Mouse (Mus musculus): ENCODE data around the gene Men1.

The Men1 gene

GRCm38 (mm10) chr19:6338716-6339115, 3.9 kb downstream of the Men1 start:
- DNase-seq (ENCODE audit: low spot score in 2 of 2), result no peak

GRCm38 (mm10) chr19:6339191-6339590, 4.4 kb downstream of the Men1 start:
- no peak for DNase-seq (ENCODE audit: low spot score in 2 of 2)

DNA sequence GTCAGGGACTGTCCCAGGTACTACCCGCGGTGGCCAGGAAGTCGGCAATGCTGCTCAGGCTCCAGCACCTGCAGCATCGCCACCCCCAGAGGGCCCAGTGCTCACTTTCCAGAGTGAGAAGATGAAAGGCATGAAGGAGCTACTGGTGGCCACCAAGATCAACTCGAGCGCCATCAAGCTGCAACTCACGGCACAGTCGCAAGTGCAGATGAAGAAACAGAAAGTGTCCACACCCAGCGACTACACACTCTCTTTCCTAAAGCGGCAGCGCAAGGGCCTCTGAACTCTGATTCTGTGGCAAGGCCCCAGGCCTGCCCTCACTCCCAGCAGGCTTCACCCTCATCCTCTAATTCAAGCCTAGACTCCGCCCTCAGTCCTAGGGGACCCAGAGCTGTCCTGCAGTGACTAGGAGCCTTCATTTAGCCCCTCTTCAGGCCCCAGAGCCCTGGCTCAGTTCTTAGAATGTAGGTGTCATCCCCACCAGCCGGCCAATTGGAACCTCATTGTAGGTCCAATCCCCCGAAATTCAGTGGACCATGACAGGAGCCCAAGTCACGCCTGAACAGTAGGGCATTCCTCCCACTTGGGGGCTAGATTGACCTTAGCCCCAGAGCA, 5.2 kb downstream of the Men1 start:
- peak; percentile 56 to 71 for DNase-seq (ENCODE audit: low spot score in 2 of 2)

- DNase-seq (ENCODE audit: low spot score in 2 of 2), result peak; percentile 86
Observed at GRCm38 (mm10) chr19:6340524-6341452, 6.0 kb downstream of the Men1 start, which contains the start of gene Map4k2. Map4k2 (plus strand) TSS chr19:6341135.

- DNase-seq (ENCODE audit: low spot score in 2 of 2), result no peak
Observed at GRCm38 (mm10) chr19:6341453-6342077, 6.8 kb downstream of the Men1 start.

DNA sequence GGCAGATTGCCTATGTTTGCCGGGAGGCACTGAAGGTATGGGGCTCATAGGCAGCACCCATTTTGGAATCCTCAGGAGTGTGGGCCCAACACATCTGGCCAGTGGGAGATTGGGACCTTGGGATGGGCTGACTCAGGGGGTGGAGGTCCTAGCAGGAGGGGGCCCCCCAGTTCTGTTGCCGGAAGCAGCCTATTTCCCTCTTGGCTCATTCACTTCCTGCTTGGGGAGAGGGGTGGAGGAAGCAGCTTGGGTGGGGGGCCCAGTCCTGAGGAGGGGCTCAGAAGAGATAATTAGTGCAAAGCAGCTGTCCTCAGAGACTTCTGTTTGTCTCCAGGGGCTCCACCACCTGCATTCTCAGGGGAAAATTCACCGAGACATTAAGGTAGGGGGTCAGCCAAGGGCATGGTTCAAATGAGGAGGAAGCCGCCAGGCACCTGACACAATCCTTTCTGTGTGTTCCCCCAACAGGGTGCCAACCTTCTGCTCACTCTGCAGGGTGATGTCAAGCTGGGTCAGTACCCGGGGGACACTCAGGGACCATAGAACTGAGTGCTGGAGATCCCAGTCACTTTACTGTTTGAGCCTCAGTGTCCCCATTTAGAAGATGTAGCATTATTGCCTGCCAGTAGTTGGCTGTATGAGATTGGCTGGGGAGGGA, 7.6 kb downstream of the Men1 start:
- DNase-seq (ENCODE audit: low spot score in 2 of 2), result no peak

GRCm38 (mm10) chr19:6343066-6343925, 8.5 kb downstream of the Men1 start:
- no peak for DNase-seq (ENCODE audit: low spot score in 2 of 2)

- no peak for DNase-seq (ENCODE audit: low spot score in 2 of 2)
Observed at GRCm38 (mm10) chr19:6343996-6344395, 9.2 kb downstream of the Men1 start.

- no peak for DNase-seq (ENCODE audit: low spot score in 2 of 2)
Observed at GRCm38 (mm10) chr19:6346023-6346422, 11.2 kb downstream of the Men1 start.

DNA sequence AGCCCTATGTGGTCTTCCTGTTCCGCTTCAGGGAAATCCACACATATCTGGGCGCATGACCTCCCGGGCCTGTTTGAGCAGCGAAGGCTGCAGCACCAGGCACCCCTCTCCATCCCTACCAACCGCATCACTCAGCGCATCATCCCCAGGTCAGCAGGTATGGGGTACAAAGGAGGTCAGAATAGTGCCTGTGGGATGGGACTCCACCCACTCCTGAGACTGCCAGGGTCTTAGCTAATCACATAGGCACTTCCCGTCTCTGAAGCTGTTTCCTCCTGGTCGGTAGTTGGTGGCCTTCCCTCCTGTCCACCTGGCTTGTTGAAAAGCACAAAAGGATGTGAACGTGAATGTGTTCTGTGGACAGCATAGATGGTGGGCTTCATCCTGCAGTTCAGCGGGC, 11.9 kb downstream of the Men1 start:
- DNase-seq (ENCODE audit: low spot score in 2 of 2), result no peak

DNA sequence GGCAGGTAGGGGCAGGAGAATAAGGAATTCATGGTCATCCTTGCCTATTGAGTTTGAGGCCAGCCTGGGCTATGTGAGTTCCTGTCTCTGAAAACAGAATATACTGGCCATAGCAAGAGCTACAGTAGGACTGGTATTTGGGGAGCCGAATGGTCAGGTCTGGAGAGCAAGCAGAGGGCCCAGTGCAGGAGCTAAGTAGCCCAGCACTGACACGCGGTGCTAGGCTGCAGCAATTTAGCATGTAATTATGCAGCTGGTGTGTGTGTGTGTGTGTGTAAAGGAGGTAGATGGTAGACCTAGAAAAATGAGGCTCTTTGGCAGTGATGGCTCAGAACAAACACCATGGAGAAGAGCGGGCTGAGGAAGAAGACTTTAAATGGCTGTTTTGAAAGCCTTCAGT, 12.8 kb downstream of the Men1 start:
- no peak for DNase-seq (ENCODE audit: low spot score in 2 of 2)

DNA sequence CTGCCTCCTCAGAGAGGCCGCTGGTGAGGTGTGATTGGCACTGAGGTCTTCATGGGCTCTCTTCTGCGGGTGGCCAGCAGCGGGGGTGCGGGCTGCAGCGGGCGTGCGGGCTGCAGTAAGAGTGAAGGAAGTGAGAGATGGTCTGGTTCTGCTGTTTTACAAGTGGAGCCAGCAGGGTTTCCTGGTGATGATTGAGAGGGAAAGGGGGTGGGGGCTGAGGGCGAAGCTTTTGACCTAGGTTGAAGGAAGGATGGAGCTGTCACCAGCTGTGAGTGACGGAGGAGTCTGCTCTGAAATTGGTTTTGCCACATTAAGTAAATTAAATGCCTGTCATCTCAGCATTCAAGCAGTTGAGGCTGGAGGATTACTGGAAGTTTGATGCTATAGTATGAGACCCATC, 13.9 kb downstream of the Men1 start:
- DNase-seq (ENCODE audit: low spot score in 2 of 2), result no peak

GRCm38 (mm10) chr19:6349215-6349983, 14.6 kb downstream of the Men1 start:
- DNase-seq (ENCODE audit: low spot score in 2 of 2), result peak in 1 of 2 experiments; percentile 53

- DNase-seq (ENCODE audit: low spot score in 2 of 2), result no peak
Observed at GRCm38 (mm10) chr19:6351431-6352106, 16.8 kb downstream of the Men1 start.

DNA sequence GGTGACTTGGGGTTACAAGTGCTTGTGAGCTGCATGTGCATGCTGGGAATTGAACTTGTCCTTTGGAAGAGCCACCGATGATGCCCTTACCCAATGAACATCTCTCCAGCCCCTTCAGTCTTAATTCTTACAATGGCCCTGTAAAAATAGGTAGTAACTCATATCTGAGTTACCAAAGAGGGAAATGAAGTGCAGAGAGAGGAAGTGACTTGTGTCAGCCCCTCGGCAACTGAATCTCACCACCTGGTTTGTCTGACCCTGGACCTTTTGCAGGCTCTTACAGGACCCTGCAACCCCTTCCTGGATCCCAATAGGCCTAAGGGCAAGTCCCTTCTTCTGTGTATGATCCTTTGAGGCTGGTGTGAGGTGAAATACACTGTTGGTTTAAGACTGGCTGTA, 17.3 kb downstream of the Men1 start:
- DNase-seq (ENCODE audit: low spot score in 2 of 2), result no peak

DNA sequence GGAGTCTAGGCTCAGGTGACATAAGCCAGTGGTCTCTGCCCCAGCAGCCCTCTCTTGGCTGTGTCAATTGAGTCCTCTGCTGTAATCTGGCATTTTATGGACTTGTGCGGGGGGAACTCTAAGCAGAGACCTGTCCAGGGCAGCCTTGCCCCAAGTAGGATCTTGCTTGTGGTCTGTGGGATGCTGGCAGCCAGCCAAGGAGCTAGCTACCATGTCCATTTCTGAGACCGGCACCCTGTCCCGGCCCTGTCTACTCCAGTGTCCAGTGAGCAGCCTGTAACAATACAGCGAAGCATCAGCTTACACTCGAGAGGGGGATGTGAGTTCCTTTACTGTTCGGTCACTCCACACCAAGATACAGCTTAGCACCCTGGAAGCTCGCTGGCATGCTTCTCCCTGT, 19.3 kb downstream of the Men1 start:
- no peak for DNase-seq (ENCODE audit: low spot score in 2 of 2)

GRCm38 (mm10) chr19:6361291-6361690, 26.5 kb downstream of the Men1 start:
- DNase-seq (ENCODE audit: low spot score in 2 of 2), result no peak

DNA sequence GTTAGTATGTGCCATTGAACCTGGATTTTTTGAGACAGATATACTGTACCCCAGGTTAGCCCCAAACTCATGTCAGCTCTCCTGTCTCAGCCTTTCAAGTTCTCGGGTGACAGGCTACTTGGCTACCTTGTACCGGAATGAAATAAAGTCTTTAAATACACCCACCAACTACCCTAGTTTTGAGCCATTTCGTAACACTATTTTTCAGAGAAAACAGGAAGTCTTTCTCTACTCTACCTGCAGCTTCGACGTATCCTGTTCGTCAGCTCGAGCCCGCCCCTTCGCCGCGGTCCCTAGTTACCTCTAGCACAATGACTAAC, 28.3 kb downstream of the Men1 start:
- no peak for DNase-seq (ENCODE audit: low spot score in 2 of 2)

- peak; percentile 100 for DNase-seq (ENCODE audit: low spot score in 2 of 2)
Observed at GRCm38 (mm10) chr19:6363411-6364240, 28.8 kb downstream of the Men1 start, which contains the start of gene Sf1. Sf1 (plus strand) TSS chr19:6363690.

All from heart, adult 9 months (tissue).